28 mouse cellular contexts compared by ENCODE assay signal in genomic region chr6:3594246-3594645, GRCm38 (mm10).
"Had no signal": no experiment of that assay in that cellular context is flagged by ENCODE, and none has a peak within 500 bp of the region (broad histone marks: within the 10 kb centered on the region; RNA-seq: fewer than 3 reads in every experiment).

No protein-coding gene starts in this region.

- H3K4me2 ChIP-seq: embryonic facial prominence, embryonic 12.5 days; embryonic facial prominence, embryonic 13.5 days; embryonic facial prominence, embryonic 15.5 days; forebrain, embryonic 12.5 days; forebrain, embryonic 13.5 days; forebrain, embryonic 15.5 days had no signal

- H3K9me3 ChIP-seq: embryonic facial prominence, embryonic 10.5 days; embryonic facial prominence, embryonic 12.5 days; embryonic facial prominence, embryonic 13.5 days; embryonic facial prominence, embryonic 15.5 days; forebrain, embryonic 10.5 days; forebrain, embryonic 12.5 days; forebrain, embryonic 13.5 days; forebrain, embryonic 15.5 days; heart, embryonic 10.5 days had no signal

- H3K27me3 ChIP-seq: embryonic facial prominence, embryonic 12.5 days; embryonic facial prominence, embryonic 13.5 days; embryonic facial prominence, embryonic 15.5 days; forebrain, embryonic 12.5 days; forebrain, embryonic 13.5 days; forebrain, embryonic 15.5 days had no signal

- DNase-seq: cerebellum, adult 8-10 months; cerebellum, adult 9-10 months; cerebellum, adult 9-11 months; cerebellum, postnatal 10 days; cerebellum, postnatal 14 days; cerebellum, postnatal 25 days; cerebellum, postnatal 36 days; embryo, embryonic 11 days; forebrain, postnatal 0 days; gastrocnemius, adult 2 months; gastrocnemius, postnatal 10 days; gastrocnemius, postnatal 14 days; gastrocnemius, postnatal 25 days; gastrocnemius, postnatal 36 days; heart, adult 18-20 months; heart, adult 2 months had no signal

- H3K4me3 ChIP-seq: embryonic facial prominence, embryonic 10.5 days; embryonic facial prominence, embryonic 12.5 days; embryonic facial prominence, embryonic 13.5 days; embryonic facial prominence, embryonic 15.5 days; erythroblast, embryonic 14.5 days; forebrain, embryonic 10.5 days; forebrain, embryonic 12.5 days; forebrain, embryonic 13.5 days; forebrain, embryonic 15.5 days; gastrocnemius, adult 2 months; heart, adult 2 months; heart, embryonic 10.5 days had no signal

- H3K9ac ChIP-seq: embryonic facial prominence, embryonic 12.5 days; embryonic facial prominence, embryonic 13.5 days; embryonic facial prominence, embryonic 15.5 days; forebrain, embryonic 12.5 days; forebrain, embryonic 13.5 days; forebrain, embryonic 15.5 days; forebrain, postnatal 0 days had no signal

- H3K4me1 ChIP-seq: embryonic facial prominence, embryonic 10.5 days; embryonic facial prominence, embryonic 12.5 days; embryonic facial prominence, embryonic 15.5 days; forebrain, embryonic 10.5 days; forebrain, embryonic 12.5 days; forebrain, embryonic 13.5 days; forebrain, embryonic 15.5 days had no signal

- ATAC-seq: forebrain, embryonic 13.5 days; forebrain, embryonic 14.5 days; forebrain, embryonic 15.5 days; forebrain, embryonic 16.5 days; forebrain, postnatal 0 days had no signal

- H3K27ac ChIP-seq: embryonic facial prominence, embryonic 10.5 days; embryonic facial prominence, embryonic 12.5 days; embryonic facial prominence, embryonic 13.5 days; embryonic facial prominence, embryonic 15.5 days; forebrain, embryonic 10.5 days; forebrain, embryonic 12.5 days; forebrain, embryonic 13.5 days; forebrain, embryonic 15.5 days; gastrocnemius, adult 2 months; heart, adult 2 months; heart, embryonic 10.5 days had no signal

- H3K36me3 ChIP-seq: embryonic facial prominence, embryonic 12.5 days had no signal
